Mouse (Mus musculus) kidney, adult 11 months (tissue): ENCODE data around the gene Gamt.

Source experiments
- DNase-seq: peaks from one replicate; pipeline ENCODE4 v3.0.0; 2022

The Gamt gene

DNA sequence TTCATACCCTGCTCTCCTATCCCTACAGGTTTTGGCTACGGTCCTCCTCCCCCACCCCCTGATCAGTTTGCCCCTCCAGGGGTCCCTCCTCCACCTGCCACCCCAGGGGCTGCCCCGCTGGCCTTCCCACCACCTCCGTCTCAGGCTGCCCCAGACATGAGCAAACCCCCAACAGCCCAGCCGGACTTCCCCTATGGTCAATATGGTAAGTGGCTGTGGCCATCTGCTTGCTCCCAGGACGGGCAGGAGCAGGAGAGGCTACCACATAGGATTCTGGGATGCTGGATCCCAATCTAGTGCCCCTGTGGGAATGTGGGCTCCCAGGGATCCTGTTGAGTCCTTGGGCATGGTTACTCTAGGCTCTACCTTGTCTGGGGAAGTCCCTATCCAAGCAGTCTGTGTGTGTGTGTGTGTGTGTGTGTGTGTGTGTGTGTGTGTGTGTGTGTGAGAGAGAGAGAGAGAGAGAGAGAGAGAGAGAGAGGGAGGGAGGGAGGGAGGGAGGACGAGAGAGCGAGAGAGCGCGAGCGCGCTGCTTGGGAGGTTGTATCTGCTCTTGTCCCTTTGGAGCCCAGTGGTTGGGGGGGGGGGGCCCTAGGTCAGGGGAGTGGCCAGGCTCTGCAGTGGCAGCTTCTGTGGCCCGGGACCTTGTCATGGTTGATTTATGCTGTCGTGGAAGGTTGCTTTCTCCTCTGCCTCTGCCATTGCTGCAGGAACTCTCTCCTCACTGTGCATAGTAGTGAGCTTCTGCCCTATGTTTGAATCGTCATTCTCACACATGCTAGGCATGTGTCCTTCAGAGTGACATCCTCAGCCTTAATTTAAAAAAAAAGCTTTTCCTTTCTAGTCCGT lies 24.6 kb upstream of the Gamt start:
- no peak for DNase-seq

- peak; percentile 69 for DNase-seq
Measured at GRCm38 (mm10) chr10:80282481-80283441, 21.9 kb upstream of the Gamt start.

GRCm38 (mm10) chr10:80281921-80282371 lies 21.1 kb upstream of the Gamt start:
- DNase-seq, result peak; percentile 83

GRCm38 (mm10) chr10:80281304-80281703 lies 20.5 kb upstream of the Gamt start:
- peak; percentile 96 for DNase-seq

DNA sequence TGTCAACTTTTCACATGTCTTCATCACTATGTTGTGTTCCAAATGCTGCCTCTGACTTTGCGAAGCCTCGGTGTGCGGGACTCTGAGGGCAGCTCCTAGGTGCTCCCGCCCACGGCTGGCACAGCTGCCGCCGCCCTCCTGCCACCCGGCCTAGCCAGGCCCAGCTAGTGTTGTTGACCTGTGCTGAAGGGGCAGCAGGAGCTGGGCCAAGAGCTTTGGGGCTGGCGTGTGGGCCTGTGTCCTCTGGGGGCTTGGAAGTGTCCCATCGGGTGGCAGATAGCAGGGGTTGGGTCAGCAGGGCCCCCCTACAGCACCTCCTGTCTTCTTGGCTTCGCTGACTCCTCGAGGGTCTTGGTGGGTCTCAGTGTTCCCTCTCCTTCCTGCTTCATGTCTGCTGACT lies 18.5 kb upstream of the Gamt start:
- no peak for DNase-seq

- DNase-seq, result no peak
Measured at GRCm38 (mm10) chr10:80278390-80278789, 17.6 kb upstream of the Gamt start.

DNA sequence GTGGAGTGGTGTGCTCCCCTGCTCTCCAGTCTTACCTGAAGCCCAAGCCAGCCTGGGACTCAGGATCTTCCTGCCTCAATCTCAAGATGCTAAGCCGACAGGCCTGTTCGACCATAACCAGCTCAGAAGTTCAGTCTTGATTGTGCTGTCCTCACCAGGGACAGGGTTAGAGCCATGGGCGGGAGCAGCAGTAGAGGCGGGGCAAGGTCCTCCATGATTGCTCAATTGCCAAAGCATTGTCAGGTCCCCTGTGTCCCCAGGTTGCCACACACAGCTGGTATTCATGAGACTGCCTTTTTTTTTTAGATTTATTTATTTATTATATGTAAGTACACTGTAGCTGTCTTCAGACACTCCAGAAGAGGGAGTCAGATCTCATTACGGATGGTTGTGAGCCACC lies 15.4 kb upstream of the Gamt start:
- DNase-seq, result no peak

DNA sequence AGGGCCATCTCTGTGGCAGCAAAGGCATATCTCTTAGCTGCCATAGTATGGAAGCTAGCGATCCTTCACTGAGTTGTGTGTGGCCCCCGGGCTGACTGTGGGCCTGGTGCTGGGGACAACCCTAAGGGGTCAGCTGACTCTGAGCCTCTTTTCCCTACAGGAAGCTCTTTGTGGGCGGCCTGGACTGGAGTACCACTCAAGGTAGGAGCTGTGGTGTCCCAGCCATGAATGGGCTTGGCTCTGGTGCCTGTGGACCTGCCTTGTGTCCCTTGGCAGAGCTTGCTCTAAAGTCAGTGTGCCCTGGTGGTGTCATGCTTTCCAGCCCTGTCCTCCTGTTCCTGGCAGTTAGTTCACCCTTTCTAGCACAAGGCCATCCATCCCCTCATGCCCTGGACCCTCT lies 13.0 kb upstream of the Gamt start:
- no peak for DNase-seq

GRCm38 (mm10) chr10:80271870-80272585 lies 11.2 kb upstream of the Gamt start:
- DNase-seq, result no peak

GRCm38 (mm10) chr10:80271186-80271843 lies 10.5 kb upstream of the Gamt start:
- no peak for DNase-seq

- peak; percentile 72 for DNase-seq
Measured at GRCm38 (mm10) chr10:80270734-80271181, 9.9 kb upstream of the Gamt start.

DNA sequence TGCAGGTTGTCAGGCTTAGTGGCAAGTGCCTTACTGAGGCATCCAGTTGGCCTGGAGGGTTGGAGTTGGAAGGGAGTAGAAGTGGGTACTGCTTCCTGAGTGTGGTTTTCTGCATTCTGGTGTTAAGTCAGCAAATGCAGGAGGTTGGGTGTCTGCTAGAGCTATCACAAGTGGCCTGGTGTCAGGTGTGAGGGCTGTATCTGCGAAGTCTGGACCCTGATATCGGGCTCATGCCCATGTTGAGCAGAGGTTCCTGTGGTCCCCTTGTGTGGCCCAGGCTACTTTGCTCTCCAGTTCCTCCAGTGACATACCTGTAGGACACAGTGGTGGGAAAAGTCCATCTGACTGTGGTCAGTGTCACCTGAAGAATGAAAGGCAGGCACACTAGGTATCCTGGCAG lies 9.3 kb upstream of the Gamt start:
- DNase-seq, result no peak

DNA sequence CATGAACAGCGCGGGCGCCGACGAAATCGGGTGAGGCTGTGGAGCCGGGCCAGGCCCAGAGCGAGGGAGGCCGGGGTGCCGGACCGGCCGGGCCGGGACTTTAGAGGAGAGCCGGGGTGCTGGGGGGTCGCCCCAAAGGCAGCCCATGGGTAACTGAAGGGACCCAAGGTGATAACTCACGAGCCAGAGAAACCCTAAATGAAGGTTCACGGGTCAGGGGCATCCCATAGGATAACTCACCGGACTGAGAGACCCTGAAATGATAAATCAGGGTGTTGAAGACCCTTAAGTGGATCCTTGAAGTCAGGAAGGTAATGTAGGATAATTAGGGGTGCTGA lies 4.3 kb upstream of the Gamt start:
- no peak for DNase-seq

DNA sequence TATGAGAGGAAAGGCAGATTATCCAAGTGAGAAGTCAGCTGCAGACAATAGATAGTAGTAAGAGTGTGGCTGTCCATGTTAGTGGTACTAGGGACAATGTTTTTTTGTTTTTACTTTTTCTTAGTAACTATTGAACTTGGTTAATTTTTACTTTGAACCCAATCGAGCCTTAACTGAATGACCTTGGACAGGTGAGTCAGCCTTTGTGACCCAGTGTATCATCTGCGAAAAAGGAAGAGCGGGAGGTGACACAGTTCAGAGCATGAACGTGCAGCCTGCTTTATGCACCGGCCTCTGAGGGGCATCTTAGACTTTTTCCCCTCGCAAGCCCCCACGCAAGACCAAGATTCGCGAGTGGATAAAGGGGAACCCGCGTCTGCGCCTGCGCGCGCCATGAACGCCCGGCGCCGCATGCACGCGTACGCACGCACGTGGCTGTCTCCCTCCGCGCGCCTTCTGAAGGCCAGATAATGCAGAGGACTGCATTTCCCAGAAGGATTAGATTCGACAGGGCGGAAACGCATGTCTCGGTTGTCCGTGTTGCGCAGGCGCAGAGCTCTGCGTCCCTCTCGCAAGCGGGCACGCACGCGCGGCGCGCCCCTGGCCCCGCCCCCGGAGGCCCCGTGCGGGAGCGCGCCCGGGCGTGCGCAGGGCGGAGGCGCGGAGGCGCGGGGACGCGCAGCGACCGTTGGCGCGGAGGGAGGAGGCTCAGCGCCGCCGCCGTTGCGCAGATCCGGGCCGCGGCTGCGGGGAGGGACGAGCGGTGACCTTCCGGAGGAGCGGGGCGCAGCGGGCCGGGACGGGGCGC lies 3.7 kb upstream of the Gamt start:
- peak; percentile 99 for DNase-seq

GRCm38 (mm10) chr10:80262776-80263365 lies 2.1 kb upstream of the Gamt start:
- no peak for DNase-seq

DNA sequence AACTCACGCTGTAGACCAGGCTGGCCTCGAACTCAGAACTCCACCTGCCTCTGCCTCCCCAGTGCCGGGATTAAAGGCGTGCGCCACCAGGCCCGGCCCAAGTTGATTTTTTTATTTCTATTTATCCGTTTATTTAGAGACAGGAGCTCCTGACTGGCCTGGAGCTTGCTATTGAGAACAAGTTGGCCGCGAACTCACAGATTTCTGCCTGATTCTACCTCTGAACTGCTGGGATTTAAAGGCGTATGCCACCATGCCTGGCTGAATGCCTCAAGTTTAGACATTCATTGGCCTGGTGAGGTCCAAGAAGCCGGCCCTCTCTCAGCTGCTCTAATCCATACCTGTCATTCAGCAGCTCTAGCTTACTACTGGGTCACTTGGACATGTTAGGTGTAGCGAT lies 1.4 kb upstream of the Gamt start:
- no peak for DNase-seq

GRCm38 (mm10) chr10:80261585-80261968 lies 765 bp upstream of the Gamt start:
- peak; percentile 99 for DNase-seq

GRCm38 (mm10) chr10:80259861-80260641 lies 761 bp downstream of the Gamt start:
- peak; percentile 86 for DNase-seq

GRCm38 (mm10) chr10:80259463-80259805 lies 1.4 kb downstream of the Gamt start:
- DNase-seq, result no peak

DNA sequence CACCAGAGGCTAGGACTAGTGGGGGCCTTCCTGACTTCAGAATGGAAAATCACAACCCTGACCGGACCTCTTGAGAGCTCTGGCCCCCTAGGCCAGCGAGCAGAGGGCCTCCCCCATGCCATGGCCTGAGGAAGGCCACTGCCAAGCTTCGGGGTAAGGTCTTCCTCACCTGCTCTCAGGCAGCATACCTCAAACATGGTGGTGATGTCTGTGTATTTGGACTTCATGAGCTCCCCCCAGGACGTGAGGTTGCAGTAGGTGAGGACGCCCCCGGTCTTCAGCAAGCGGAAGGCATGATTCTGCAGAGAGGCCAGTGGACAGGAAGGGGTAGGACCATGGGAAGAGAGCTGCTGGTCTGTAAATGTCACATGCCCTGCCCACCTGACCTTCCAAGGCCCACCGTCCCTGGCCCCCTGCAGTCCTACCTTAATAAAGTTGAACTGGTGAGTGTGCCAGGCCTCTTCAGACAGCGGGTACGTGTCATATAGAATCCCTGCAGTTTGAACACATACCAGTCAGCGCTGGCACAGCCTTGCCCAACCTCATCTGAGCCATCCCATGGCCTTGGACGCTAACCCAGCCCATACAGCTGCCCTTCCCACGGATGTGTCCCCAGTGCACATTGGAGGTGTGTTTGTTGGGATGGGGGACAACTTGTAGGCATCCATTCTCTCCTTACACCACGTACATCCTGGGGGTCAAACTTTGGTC lies 1.9 kb downstream of the Gamt start:
- no peak for DNase-seq
